Mouse (Mus musculus): ENCODE data around the gene Gm9049. TPM values are rescaled to one million over a fixed set of nuclear protein-coding genes. Genes with fewer than 3 reads are reported as not detected.
"Not testable (repeated sequence)": the region's sequence is repeated elsewhere in the genome, so short reads cannot be mapped to it uniquely, and the experiment has no call there.

The Gm9049 gene
- polyA plus RNA-seq, 1 experiment from 2014 or later = not detected

DNA sequence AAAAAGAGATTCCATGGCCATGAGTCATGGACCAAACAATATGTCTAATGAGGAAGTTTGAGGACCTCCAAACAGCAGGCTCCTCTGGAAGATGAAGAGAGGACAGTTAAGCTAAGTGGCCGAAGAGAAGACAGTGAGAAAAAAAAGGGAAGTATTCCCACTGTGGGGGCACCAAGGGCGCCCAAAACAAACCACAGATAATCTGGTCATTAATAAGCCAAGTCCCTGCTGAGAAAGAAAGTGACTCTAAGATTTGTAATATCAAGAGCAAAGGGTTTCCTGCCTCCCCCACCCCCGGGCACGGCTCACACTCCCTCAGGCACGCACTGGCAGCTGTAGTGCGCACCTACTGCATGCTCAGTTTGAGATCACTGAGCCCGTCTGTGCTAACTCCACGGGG, 34.9 kb downstream of the Gm9049 start:
- Histone ChIP-seq H3K27ac (ENCODE audit: low read length) (no peak overlapping the region), H3K4me3 (replicated peaks; ENCODE audit: low read length) (no peak overlapping the region), H3K36me3 (ENCODE audit: control insufficient read depth, insufficient read depth, low read length) (no peaks in the 10 kb centered on the region), H3K9ac (ENCODE audit: low read length) (no peak overlapping the region), H3K27me3 (ENCODE audit: control insufficient read depth, insufficient read depth, low read length) (no peaks in the 10 kb centered on the region), H3K4me1 (ENCODE audit: control insufficient read depth, insufficient read depth, low read length) (no peaks in the 10 kb centered on the region), H3K4me2 (ENCODE audit: low read depth, low read length) (no peak overlapping the region), H3K9me3 (replicated peaks; ENCODE audit: control insufficient read depth, low read length) (no peaks in the 10 kb centered on the region)
- 77% methylated on average over 8 of the region's 8 CpGs for whole genome bisulfite sequencing
- ATAC-seq (ENCODE audit: insufficient read depth, low FRiP score) = no peak

DNA sequence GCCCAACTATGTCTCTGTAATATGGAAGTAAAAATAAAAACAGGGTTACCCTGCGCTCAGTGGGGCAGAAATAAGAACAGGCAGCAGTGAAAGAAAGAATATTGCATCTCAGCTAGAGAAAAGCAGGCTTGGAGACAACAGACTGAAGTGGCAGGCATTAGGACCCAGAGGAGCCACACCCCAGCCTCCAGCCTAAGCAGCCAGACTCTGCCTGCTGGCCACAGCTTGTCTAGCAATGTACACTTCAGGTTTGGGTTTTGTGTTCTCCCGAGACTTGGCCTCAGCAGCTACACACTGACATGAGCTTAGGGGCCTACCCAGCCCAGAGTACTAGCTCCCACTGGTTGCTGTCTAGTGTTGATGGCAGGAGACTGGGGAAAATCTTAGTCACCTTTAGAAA, 51.8 kb downstream of the Gm9049 start:
- not testable (repeated sequence) for H3K36me3 ChIP-seq (ENCODE audit: control insufficient read depth, insufficient read depth, low read length); ATAC-seq (ENCODE audit: insufficient read depth, low FRiP score); H3K9ac ChIP-seq (ENCODE audit: low read length); H3K4me1 ChIP-seq (ENCODE audit: control insufficient read depth, insufficient read depth, low read length); H3K27ac ChIP-seq (ENCODE audit: low read length); H3K4me2 ChIP-seq (ENCODE audit: low read depth, low read length); H3K27me3 ChIP-seq (ENCODE audit: control insufficient read depth, insufficient read depth, low read length); H3K9me3 ChIP-seq (replicated peaks; ENCODE audit: control insufficient read depth, low read length); H3K4me3 ChIP-seq (replicated peaks; ENCODE audit: low read length)
- 42% methylated on average over 2 of the region's 2 CpGs for WGBS

Other genes starting within 250 kb of the Gm9049 start
- gene Mdm1, start 212.3 kb downstream of the Gm9049 start, polyA plus RNA-seq (2015; fragmentation: Nextera tagmentation; extraction: Ambion mirVana) = 15.2 and 17.9 TPM in 2 replicates
- not detected in 2 replicates for gene Il22, start 149.2 kb downstream of the Gm9049 start, polyA plus RNA-seq (2015; fragmentation: Nextera tagmentation; extraction: Ambion mirVana)
- gene Gm32717, start 113.3 kb downstream of the Gm9049 start, polyA plus RNA-seq (2015; fragmentation: Nextera tagmentation; extraction: Ambion mirVana) = not detected in 2 replicates
- gene Gm32802, start 95.4 kb downstream of the Gm9049 start, polyA plus RNA-seq (2015; fragmentation: Nextera tagmentation; extraction: Ambion mirVana) = not detected in 2 replicates
- gene Iltifb, start 59.1 kb downstream of the Gm9049 start, polyA plus RNA-seq (2015; fragmentation: Nextera tagmentation; extraction: Ambion mirVana) = not detected in 2 replicates
- not detected in 2 replicates for gene Gm9040, start 27.1 kb downstream of the Gm9049 start, polyA plus RNA-seq (2015; fragmentation: Nextera tagmentation; extraction: Ambion mirVana)
- not detected in 2 replicates for gene Gm9044, start 21.7 kb downstream of the Gm9049 start, polyA plus RNA-seq (2015; fragmentation: Nextera tagmentation; extraction: Ambion mirVana)
- gene Gm9045, start 16.3 kb downstream of the Gm9049 start, polyA plus RNA-seq (2015; fragmentation: Nextera tagmentation; extraction: Ambion mirVana) = 0.27 TPM in 1 of 2 replicates, not detected in the other
- gene Gm9046, start 10.8 kb downstream of the Gm9049 start, polyA plus RNA-seq (2015; fragmentation: Nextera tagmentation; extraction: Ambion mirVana) = not detected in 2 replicates
- not detected in 2 replicates for gene Gm9048, start 5.4 kb downstream of the Gm9049 start, polyA plus RNA-seq (2015; fragmentation: Nextera tagmentation; extraction: Ambion mirVana)
- gene Ifng, start 86.9 kb upstream of the Gm9049 start, polyA plus RNA-seq (2015; fragmentation: Nextera tagmentation; extraction: Ambion mirVana) = not detected in 2 replicates

All from stomach, embryonic 16.5 days (tissue).